Mouse (Mus musculus) right cerebral cortex, adult 18-20 months (tissue): ENCODE results near the gene Zdhhc14.

Experiments used
- DNase-seq: peaks from one replicate; pipeline ENCODE4 v3.0.0; 2022; ENCODE audit warnings: mixed read lengths

Gene Zdhhc14

GRCm38 (mm10) chr17:5556568-5556967 lies 64.2 kb downstream of the Zdhhc14 start:
- DNase-seq, result no peak

DNA sequence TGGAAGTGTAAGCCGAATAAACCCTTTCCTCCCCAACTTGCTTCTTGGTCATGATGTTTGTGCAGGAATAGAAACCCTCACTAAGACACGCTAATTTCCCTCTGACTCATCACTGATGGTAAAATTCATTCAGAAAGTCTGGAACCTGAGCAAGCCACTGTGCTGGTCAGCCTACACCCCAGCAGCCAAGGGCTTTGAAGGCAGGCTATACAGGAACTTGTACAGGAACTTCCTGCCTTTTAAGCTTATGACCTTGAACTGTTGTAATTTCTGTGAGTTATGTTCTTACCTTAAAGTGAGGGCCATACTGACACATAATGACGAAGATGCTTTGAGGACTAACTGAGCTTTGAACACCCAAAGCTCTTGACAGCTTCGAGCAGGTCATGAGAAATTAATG lies 67.9 kb downstream of the Zdhhc14 start:
- DNase-seq, result no peak

DNA sequence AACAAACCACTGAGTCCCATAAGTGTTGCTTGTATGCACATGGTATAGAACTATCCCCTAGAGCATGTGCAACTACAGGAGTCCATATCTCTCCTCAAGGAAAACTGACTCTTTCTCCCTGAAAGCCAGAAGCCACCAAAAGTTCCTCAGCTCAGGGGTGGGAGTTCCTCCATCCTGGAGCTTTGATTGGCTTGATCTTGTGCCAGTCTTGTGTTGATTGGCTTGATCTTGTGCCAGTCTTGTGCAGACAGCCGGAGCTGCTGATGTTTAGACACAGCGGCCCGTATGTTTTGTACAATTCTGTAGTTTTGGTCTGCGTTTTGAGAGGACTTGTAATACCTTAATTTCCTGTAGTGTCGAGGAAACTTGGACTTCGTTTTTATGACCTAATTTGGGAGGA lies 70.8 kb downstream of the Zdhhc14 start:
- DNase-seq, result no peak

DNA sequence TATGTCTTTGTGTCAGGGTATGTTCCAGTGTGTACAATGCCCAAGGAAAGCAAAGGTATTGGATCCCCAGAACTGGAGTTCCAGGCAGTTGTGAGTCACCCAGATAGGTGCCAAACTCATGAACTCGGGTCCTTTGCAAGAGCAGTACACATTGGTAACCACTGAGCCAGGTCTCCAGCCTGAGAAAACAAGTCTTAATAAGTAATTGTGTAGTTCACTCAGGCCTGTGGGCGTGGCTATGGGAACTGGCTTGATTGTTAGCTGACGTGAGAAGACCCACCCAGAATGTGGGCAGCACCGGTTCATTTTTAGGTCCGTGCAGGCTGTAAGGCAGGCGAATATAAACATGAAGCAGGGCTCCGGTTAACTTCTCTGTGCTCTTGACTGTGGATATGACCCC lies 73.6 kb downstream of the Zdhhc14 start:
- DNase-seq, result no peak

DNA sequence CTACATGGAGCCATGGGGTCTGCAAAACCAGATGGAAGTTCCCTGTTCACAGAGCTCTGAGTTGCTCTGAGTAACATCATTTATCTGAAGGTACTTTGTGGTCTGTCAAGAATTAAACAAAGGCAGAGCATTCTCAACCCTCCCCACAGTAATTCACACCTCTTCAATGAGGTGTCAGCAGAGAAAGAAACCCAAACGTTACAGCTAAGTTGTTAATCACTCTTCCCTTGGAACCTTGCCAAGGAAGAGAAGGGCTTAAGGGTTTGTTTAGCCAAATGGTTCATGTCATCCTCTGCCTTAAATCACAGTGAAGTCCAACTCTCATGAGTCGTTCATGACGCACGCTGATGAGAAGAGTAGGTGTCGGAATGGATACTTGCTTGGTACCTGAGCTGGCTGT lies 75.6 kb downstream of the Zdhhc14 start:
- DNase-seq, result no peak

- no peak for DNase-seq
These were observed 77.0 kb downstream of the Zdhhc14 start for GRCm38 (mm10) chr17:5569131-5570030.

GRCm38 (mm10) chr17:5572096-5572730 lies 79.9 kb downstream of the Zdhhc14 start:
- no peak for DNase-seq

GRCm38 (mm10) chr17:5572745-5573420 lies 80.5 kb downstream of the Zdhhc14 start:
- no peak for DNase-seq

DNA sequence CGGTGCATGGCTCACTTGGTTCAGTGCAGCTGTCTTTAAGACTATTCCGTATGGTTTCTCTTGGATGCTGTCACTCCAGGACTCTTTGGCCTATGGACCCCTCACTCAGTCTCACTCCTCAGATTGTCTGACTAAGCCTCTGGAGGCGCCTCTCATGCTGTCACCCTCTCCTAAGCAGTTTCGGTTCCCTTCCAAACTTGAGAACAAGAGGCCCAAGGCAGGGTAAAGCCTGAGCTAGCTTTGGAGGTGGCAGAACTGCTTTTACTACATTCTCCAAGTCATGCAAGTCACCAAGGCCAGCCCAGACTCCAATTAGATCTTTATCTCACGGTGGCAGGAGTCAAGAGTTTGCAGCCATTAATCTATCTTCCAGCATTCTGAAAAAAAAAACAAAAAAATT lies 82.3 kb downstream of the Zdhhc14 start:
- no peak for DNase-seq

- no peak for DNase-seq
These were observed 83.2 kb downstream of the Zdhhc14 start for GRCm38 (mm10) chr17:5575518-5575917.

DNA sequence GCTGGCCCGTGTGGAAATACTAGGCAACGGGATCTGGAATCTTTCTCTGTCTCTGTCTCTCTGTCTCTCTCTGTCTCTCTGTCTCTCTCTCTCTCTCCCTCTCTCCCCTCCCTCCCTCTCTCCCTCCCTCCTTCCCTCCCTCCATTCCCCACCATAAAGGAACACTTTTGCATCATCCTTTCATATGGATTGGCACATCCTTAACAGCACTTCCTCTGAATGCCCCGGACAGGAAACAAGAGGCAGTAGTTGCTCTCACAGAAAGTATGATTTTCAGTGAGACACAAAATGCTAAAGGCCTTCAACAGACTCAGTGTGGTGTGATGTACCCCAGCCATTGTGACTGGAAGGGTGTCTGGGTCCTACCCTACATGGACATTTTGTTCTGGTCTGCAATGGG lies 89.9 kb downstream of the Zdhhc14 start:
- DNase-seq, result no peak

GRCm38 (mm10) chr17:5582937-5583336 lies 90.6 kb downstream of the Zdhhc14 start:
- no peak for DNase-seq

DNA sequence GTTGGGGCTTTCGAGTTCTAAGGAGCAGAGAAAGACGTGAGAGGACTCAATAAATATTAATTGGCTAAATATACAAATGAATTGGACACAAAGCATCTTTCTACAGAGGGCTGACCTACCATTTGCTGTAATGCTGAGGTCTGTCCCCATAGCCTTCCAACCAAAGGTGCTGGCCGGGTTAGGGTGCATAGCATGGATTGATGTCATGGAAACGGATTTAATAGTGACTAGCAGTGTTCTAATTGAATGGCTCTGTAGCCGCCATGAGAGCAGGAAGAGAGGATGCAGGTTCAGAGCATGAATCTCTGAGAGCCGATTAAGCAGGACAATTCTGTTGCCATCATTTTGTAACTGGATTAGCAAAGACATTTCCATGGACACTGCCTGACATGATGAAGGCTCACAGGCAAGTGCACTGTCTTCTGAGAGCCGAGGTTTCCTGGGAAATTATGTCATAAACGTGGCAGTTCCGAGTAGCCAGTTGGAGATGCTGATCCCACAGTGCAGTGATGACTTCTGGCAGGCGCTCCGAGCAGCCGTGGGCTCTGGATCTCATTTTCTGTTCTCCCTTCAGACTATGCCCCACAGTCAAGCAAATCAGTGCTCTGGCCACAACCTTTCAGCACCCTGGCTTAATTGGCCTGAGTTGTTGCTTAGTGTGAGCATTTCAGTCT lies 91.3 kb downstream of the Zdhhc14 start:
- no peak for DNase-seq

DNA sequence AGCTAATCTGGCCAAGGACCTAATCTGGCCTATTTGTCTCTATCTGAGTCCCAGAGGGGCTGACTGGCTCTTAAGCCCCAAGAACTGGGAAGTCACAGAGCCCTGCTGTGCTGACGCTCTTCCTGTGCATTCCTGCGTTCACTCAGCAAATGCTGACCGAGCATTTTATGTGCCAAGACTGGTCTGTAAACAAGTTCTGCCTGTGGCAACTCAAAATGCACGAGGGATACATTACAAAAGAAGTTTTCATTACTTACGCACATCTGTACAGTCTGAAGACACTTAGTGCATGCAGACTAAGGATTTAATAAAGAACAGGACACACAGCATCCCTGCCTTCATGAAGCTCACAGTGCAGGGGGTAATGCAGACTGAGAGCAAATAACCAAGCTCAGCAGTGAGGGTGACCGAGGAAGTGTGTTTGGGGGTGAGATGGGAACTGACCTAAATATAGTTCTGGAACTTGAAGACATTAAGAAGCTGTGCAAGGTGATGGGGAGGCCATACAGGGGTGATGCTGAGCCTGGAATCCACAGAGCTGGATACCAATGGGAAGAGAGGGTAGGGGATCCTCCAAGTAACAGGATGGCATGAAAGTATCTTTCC lies 99.3 kb downstream of the Zdhhc14 start:
- no peak for DNase-seq

DNA sequence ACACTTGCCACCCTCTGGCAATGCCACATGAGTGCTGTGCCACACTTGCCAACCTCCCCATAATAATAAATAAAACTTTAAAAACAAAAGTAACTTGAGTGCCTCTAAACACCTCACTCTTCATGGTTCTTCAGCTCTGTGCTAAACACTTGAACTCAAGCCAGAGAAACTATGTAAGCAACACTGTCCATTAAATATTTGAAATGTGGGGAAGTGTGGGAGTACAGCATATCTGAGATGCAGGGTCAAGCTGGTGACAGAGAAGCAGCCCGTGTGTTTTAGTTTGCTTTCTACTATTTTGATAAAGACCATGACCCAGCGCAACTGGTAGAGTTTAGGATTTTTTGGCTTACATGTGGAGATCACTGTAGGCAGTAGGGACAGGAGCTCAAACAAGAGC lies 100.7 kb downstream of the Zdhhc14 start:
- no peak for DNase-seq

- no peak for DNase-seq
These were observed 102.7 kb downstream of the Zdhhc14 start for GRCm38 (mm10) chr17:5595068-5595467.

- no peak for DNase-seq
These were observed 104.1 kb downstream of the Zdhhc14 start for GRCm38 (mm10) chr17:5596490-5596889.

DNA sequence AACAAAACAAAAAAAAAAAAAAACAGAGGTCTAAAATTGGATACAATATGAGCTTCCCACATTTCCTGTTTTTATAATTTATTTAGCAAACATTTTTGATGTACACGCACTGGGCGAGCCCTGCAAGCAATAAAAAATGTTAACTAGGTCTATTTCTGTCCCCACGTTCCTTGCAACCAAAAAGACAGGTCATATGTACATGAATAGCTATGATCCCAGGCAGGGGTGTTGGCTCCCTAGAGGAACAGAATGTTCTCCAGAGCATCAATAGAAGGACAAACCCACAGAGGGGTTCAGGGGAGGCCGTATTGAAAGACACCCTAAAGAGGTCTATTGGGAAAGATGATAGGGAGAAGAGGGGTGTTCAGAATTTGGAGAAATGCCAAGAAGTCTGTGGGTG lies 106.6 kb downstream of the Zdhhc14 start:
- DNase-seq, result no peak

GRCm38 (mm10) chr17:5600505-5601027 lies 108.2 kb downstream of the Zdhhc14 start:
- DNase-seq, result no peak

- DNase-seq, result no peak
These were observed 109.6 kb downstream of the Zdhhc14 start for GRCm38 (mm10) chr17:5601953-5602352.

GRCm38 (mm10) chr17:5606151-5606591 lies 113.8 kb downstream of the Zdhhc14 start:
- peak; percentile 25 for DNase-seq

DNA sequence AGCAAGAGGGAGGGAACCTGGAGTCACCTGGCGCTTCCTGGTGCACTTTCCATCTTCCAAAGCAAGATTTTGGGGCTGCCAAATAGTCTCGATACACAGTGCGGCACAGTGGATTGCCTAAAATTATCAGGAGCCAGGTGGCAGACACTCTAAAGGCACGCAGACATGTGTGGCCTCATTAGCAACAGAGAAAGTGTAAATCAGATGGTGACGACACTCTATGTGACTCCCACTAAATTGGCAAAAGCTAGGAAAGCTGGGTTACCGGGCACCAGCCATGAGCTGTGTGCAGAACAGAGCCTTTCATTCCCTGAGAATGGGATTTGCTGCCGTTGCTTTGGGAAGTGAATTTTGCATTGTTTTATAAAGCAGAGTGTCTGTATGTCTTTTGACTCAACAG lies 115.0 kb downstream of the Zdhhc14 start:
- DNase-seq, result no peak
